Mouse (Mus musculus) embryonic facial prominence, embryonic 12.5 days (tissue): Measurements from ENCODE around the gene Ston2. TPM values are rescaled to one million over a fixed set of nuclear protein-coding genes. Genes with fewer than 3 reads are reported as not detected.

Experiments used
- ATAC-seq: fragments of 200-750 bp; cut with Nextera tagmentation; 2 replicates; pipeline ENCODE4 v1.8.0; 2017; ENCODE audit not compliant: insufficient number of reproducible peaks, insufficient read depth, low FRiP score, low TSS enrichment
- H3K27ac ChIP-seq: fragments of 300-500 bp; sonication (generic); 2 replicates; pipeline ENCODE4 v1.5.1; 2016; ENCODE audit warnings: mild to moderate bottlenecking
- H3K27me3 ChIP-seq: fragments of 300-500 bp; sonication (generic); 2 replicates; pipeline ENCODE4 v1.6.1; 2016; ENCODE audit warnings: mild to moderate bottlenecking, moderate library complexity
- H3K36me3 ChIP-seq: fragments of 300-500 bp; sonication (generic); 2 replicates; pipeline ENCODE4 v1.6.1; 2016; ENCODE audit warnings: mild to moderate bottlenecking
- H3K4me1 ChIP-seq: fragments of 300-500 bp; sonication (generic); 2 replicates; pipeline ENCODE4 v1.6.1; 2016
- H3K4me2 ChIP-seq: fragments of 300-500 bp; sonication (generic); replicated peaks from 2 replicates; pipeline ENCODE4 v1.6.1; 2016; ENCODE audit warnings: mild to moderate bottlenecking, moderate library complexity
- H3K4me3 ChIP-seq: fragments of 300-500 bp; sonication (generic); 2 replicates; pipeline ENCODE4 v1.5.1; 2016; ENCODE audit warnings: mild to moderate bottlenecking
- H3K9ac ChIP-seq: fragments of 300-500 bp; sonication (generic); 2 replicates; pipeline ENCODE4 v1.6.1; 2016; ENCODE audit warnings: mild to moderate bottlenecking, moderate library complexity
- H3K9me3 ChIP-seq: fragments of 300-500 bp; sonication (generic); 2 replicates; pipeline ENCODE4 v1.6.1; 2016; ENCODE audit warnings: mild to moderate bottlenecking, moderate library complexity
- WGBS: fragments of 180-500 bp; shearing (Covaris S2); methylation state at CpG from one replicate; pipeline ENCODE4 v1.1.7; 2016; 5-methylcytosine and 5-hydroxymethylcytosine counted together
- polyA plus RNA-seq: library from polyadenylated mRNA; unstranded; fragments of >200 nt; fragmentation: Nextera tagmentation; extraction: Ambion mirVana; gene quantifications from 2 replicates; pipeline ENCODE4 v1.2.1, GENCODE M21; 2016

Ston2 gene
- polyA plus RNA-seq, 1 experiment from 2014 or later, result 7.4 TPM

DNA sequence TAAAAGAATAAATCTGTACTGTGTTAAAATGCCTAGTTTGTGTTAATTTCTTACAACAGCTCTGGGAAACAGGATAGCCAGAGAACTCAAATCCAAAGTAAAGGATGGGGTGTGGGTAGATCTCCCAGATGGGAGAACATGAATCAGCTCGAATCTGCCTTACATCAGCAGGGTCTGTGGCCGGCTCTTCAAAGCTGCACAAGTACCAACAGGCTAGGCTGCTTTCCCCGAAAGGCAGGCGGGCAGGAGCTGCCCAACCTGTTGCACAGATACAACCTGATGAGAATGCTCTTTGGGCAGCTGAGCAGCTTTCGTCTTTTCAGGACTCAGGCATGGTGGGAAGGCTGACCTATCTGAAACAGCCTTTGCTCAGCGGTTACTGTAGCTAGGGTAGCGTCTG, 94.6 kb downstream of the Ston2 start:
- WGBS, result 77% methylated on average over 7 of the region's 7 CpGs
- no peak overlapping the region for H3K27ac ChIP-seq
- no peak for ATAC-seq

DNA sequence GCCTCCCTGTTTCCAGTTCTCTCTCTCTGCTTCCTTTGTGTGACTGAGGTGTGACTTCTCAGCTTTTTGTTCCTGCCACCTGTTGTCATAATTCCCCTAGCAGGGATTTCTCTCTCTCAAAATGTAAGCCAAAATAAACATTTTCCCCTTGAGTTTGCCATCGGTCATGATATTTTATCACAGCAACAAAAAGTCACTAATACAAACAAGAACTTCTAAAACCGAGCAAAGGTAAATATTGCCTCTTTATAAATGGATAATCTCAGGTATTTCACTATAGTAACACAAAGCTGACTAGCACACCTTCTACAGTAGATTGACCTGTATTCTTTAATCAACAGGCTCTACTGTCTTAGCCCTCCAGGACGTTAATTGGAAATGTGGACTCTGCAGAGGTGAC, 95.2 kb downstream of the Ston2 start:
- no peaks in the 10 kb centered on the region for H3K27me3 ChIP-seq
- no peak overlapping the region for H3K4me3 ChIP-seq
- ATAC-seq, result no peak
- no peak overlapping the region for H3K27ac ChIP-seq
- no peak overlapping the region for H3K9ac ChIP-seq
- H3K9me3 ChIP-seq, result no peaks in the 10 kb centered on the region
- 78% methylated on average over 3 of the region's 3 CpGs for whole genome bisulfite sequencing
- no peaks in the 10 kb centered on the region for H3K36me3 ChIP-seq
- H3K4me1 ChIP-seq, result no peaks in the 10 kb centered on the region
- no peak overlapping the region for H3K4me2 ChIP-seq

More for the DNA sequence above, 94.6 kb downstream of the Ston2 start:
- no peaks in the 10 kb centered on the region for H3K27me3 ChIP-seq
- H3K36me3 ChIP-seq, result no peaks in the 10 kb centered on the region
- H3K9me3 ChIP-seq, result no peaks in the 10 kb centered on the region
- H3K4me2 ChIP-seq, result no peak overlapping the region
- no peak overlapping the region for H3K4me3 ChIP-seq
- no peak overlapping the region for H3K9ac ChIP-seq
- H3K4me1 ChIP-seq, result no peaks in the 10 kb centered on the region

DNA sequence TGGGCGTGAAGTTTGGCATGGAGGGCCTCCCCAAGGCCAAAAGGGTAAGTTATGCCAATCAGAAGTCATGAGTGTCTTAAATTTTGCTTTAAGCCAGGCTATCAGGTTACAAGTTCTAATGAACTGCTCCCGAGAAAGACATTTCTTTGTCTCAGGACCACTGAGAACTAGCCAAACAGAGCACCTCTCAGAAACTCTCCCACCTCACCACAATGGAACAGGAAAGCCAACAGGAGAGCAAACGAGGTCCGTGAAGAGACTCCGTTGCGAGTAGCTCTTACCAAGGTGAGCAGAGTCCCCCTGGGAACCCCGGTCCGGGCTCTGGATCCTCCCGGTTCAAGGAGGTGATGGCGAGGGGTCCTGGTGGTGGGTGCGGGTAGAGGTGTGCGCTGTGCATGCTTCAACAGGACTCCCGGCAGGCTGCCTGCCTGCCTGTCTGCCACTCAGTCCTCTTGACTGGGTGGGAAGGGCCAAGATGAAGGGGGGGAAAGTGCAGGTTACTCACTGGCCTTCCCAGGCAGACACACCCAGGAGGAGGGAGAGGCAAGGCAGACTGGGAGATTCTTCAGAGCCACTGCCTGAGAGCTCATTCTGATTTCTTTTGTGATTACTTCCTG, 102.4 kb downstream of the Ston2 start:
- peak overlapping the region; percentile 28 for H3K4me3 ChIP-seq
- peak; percentile 64; the same call in 1 of the 2 replicates for ATAC-seq
- H3K4me2 ChIP-seq, result peak overlapping the region; percentile 43
- no peaks in the 10 kb centered on the region for H3K27me3 ChIP-seq
- H3K4me1 ChIP-seq, result peaks cover 29% of the 10 kb centered on the region
- peak overlapping the region; percentile 48 for H3K27ac ChIP-seq
- H3K9ac ChIP-seq, result 0 out of 2 replicates have a peak overlapping the region, but pooled peaks have one; percentile 20
- H3K36me3 ChIP-seq, result no peaks in the 10 kb centered on the region
- H3K9me3 ChIP-seq, result no peaks in the 10 kb centered on the region
- 2% methylated on average over 13 of the region's 13 CpGs for WGBS

DNA sequence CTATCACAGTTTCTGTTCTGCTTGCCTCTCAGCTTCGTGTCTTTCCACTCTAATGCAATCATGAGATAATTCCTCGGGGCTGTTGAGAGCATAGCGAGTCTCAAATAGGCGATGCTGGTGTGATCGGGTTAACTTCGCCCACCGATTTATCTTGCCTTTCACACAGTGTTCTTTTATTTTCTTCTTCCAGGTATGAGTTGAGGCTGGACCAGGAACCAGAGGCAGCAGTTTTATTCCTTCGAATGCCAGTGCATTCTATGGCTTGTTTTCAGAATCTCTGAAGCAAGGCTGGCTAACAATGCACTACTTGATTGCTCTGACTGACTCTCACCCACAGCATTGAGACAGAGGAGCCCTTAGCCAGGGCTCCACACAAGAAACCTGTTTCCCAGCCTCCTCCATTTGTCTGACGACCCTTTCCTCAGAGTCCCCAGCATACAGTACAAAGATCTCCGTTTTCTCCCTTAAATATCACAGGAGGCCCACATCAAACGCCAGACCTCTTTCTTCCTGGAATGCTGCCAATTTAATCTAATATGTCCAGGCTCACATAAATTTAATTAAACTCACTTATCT, 103.3 kb downstream of the Ston2 start:
- peak overlapping the region; percentile 12; the same call in 1 of the 2 replicates for H3K4me3 ChIP-seq
- no peaks in the 10 kb centered on the region for H3K36me3 ChIP-seq
- peaks cover 29% of the 10 kb centered on the region for H3K4me1 ChIP-seq
- H3K27ac ChIP-seq, result peak overlapping the region; percentile 55; the same call in 1 of the 2 replicates
- peak overlapping the region; percentile 43 for H3K4me2 ChIP-seq
- ATAC-seq, result 0 out of 2 replicates have a peak, but pooled peaks have one; percentile 19
- no peaks in the 10 kb centered on the region for H3K9me3 ChIP-seq
- no peaks in the 10 kb centered on the region for H3K27me3 ChIP-seq
- 18% methylated on average over 11 of the region's 11 CpGs for WGBS
- H3K9ac ChIP-seq, result no peak overlapping the region

DNA sequence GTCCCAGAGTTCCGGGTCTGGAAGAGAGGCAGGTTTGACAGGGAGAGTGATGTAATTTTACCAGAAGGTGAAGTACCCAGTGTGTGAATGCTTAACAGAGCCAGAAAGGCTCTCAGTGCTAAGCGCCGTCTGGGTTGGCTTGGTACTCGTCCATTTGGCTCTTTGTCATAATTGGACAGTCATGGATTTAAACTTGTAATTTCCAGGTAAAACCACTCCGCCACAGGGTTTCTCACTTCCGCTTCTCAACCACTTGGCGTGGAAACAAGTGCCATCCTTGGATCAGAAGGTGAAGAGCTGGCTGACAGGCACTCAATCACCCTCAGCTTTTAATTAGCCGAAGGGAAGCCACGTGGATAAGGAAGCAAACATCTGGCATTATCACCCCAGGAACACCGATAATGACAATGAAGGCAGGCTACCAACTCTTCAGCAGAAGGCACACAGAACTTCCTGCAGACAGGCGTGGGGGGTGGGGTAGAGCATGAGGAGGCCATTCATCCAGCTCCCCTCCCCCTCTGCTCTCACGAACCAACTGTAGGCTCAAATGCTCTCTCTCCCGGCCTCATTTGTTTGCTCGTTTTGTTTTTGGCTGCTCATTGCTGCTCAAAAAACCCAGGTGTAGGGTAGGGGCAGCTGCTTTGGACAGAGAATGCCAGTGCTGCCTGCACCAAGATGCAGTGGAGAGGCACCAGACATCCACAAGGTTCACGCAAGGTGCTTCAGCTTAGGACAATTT, 103.9 kb downstream of the Ston2 start:
- peak overlapping the region; percentile 12; the same call in 1 of the 2 replicates for H3K4me3 ChIP-seq
- peaks cover 34% of the 10 kb centered on the region for H3K4me1 ChIP-seq

DNA sequence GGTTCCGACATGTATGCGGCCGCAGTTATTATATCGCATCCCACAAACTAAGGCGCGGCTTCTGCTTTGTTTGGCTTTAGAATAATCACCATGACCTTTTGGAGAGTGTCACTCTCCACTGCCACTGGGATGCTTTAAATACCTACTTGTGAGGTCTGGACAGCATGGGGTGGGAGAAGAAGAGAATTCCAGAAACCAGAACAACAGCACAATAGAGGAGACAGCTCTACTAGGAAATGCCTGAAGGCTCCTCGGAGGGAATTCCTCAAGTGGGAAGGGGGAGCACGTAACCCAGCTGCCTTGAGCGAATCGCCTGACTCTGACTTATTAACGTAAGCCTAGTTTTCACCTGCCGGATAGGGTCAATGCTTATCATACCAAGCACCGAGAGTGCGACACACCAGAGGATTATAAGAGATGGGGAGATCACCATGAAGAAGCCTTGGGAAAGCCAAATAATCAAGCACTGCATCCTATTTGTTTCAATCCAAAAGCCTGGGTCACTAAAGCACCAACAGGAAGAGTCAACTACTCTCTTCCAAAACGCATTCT, 104.6 kb downstream of the Ston2 start:
- H3K4me1 ChIP-seq, result peaks cover 35% of the 10 kb centered on the region
- no peaks in the 10 kb centered on the region for H3K36me3 ChIP-seq
- H3K27ac ChIP-seq, result no peak overlapping the region
- no peaks in the 10 kb centered on the region for H3K27me3 ChIP-seq
- 33% methylated on average over 15 of the region's 15 CpGs for WGBS
- peak overlapping the region; percentile 43 for H3K4me2 ChIP-seq
- no peak overlapping the region for H3K9ac ChIP-seq
- ATAC-seq, result no peak
- no peaks in the 10 kb centered on the region for H3K9me3 ChIP-seq
- peak overlapping the region; percentile 12; the same call in 1 of the 2 replicates for H3K4me3 ChIP-seq

More for the DNA sequence above, 103.9 kb downstream of the Ston2 start:
- Histone ChIP-seq H3K4me2 (peak overlapping the region; percentile 43), H3K36me3 (no peaks in the 10 kb centered on the region), H3K27me3 (no peaks in the 10 kb centered on the region), H3K9me3 (no peaks in the 10 kb centered on the region), H3K27ac (peak overlapping the region; percentile 55; the same call in 1 of the 2 replicates), H3K9ac (no peak overlapping the region)
- peak; percentile 23; the same call in 1 of the 2 replicates for ATAC-seq
- WGBS, result 19% methylated on average over 15 of the region's 15 CpGs

DNA sequence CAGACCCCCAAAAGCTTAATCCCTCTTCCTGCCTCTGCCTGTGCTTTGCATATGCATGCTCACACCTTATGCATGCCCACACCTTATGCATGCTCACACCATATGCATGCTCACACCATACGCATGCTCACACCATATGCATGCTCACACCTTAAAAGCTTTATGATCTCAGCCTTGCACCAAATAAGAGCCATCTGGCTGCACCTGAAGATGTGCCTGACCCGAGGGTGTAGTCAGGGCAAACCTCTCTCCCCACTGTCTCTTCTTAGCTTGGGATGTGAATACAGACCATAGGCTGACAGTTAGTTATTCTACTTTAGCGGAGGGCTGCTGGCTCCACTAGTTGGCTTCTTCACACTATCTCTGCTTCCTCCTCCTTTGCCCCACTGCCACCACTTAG, 105.1 kb downstream of the Ston2 start:
- Histone ChIP-seq H3K9me3 (no peaks in the 10 kb centered on the region), H3K9ac (no peak overlapping the region), H3K27me3 (no peaks in the 10 kb centered on the region), H3K4me3 (peak overlapping the region; percentile 11; the same call in 1 of the 2 replicates), H3K4me2 (peak overlapping the region; percentile 43), H3K27ac (0 out of 2 replicates have a peak overlapping the region, but pooled peaks have one; percentile 30), H3K36me3 (no peaks in the 10 kb centered on the region), H3K4me1 (peaks cover 35% of the 10 kb centered on the region)
- no peak for ATAC-seq
- 72% methylated on average over 3 of the region's 3 CpGs for WGBS

DNA sequence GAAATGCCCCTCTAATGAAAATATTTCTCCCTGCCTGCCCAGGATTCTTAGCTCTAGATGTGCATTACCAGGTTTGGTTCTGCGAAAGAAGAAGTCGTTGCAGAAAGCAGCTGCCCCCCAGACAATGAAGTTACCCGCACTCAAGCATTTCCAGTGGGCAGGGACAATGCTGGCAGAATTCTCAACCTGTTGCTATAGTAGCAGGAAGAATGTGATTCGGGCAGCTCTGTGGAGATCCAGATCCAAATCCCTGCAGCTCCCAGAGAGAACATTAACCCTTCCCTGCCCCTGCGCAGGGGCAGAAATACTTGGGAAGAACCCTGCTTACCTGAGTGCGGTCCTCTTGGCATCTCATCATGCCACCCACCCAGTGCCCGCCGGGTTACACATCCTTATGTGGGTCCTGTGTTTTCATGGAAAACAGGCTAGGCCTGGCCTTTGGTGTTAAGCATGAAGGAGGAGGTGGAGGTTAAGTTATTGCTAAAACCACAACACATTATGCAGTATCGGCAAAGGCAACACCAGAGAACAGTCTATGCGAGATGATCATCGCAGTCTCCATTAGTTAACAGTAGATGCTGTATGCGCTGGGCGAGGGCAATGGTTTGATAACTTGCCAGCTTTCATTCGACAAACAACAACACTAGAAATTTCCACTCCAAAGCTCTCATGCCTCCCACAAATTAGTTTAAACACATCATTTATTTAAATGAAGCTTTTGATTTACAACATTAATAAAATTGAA, 108.7 kb downstream of the Ston2 start:
- Histone ChIP-seq H3K9me3 (no peaks in the 10 kb centered on the region), H3K27me3 (no peaks in the 10 kb centered on the region), H3K36me3 (no peaks in the 10 kb centered on the region), H3K9ac (no peak overlapping the region), H3K4me1 (peaks cover 21% of the 10 kb centered on the region), H3K4me3 (no peak overlapping the region), H3K4me2 (no peak overlapping the region), H3K27ac (no peak overlapping the region)
- ATAC-seq, result no peak
- 58% methylated on average over 14 of the region's 14 CpGs for WGBS

DNA sequence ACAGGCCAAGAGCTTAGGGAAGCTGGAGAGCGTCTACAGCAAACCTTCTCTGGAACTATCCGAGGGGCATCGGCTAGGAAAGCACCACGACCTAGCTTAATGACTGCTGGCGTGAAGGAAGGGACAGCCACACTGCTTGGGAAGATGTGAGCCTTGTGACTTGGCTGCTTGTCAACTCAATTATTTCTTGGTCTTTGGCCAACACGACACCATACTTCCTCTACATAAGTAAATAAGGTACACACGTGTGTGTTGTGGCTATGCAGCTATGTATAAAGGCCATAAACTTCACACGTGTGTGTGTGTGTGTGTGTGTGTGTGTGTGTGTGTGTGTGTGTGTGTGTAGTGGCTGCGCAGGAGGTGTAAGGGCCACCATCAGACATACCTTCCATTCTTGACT, 112.2 kb downstream of the Ston2 start:
- Histone ChIP-seq H3K9ac (no peak overlapping the region), H3K27ac (no peak overlapping the region), H3K9me3 (no peaks in the 10 kb centered on the region), H3K27me3 (no peaks in the 10 kb centered on the region), H3K4me3 (no peak overlapping the region), H3K36me3 (no peaks in the 10 kb centered on the region), H3K4me1 (peaks cover 6% of the 10 kb centered on the region), H3K4me2 (no peak overlapping the region)
- 87% methylated on average over 9 of the region's 9 CpGs for WGBS
- no peak for ATAC-seq

DNA sequence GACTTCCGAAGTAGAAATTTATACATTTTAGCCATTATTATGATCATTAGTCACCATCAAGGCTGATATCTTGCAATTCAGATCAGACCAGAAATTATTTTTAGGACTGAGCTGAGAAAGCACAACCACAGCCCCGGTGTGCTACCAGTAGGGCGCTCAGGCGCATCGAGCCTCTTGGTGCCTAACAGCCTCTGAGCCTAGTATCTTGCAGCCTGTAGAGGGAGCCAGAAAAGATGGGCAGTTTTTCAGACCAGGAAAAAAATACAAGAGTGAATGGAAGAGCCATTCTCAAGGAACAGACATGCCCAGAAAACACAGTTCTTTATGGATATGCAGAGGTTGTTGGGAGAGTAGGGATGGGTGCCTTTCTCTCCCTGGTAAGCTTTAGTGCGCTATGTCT, 115.0 kb downstream of the Ston2 start:
- Histone ChIP-seq H3K4me1 (0 out of 2 replicates have a peak, but pooled peaks cover 3% of the 10 kb centered on the region), H3K36me3 (no peaks in the 10 kb centered on the region), H3K9ac (no peak overlapping the region), H3K27ac (no peak overlapping the region), H3K4me3 (no peak overlapping the region), H3K27me3 (no peaks in the 10 kb centered on the region), H3K4me2 (no peak overlapping the region), H3K9me3 (no peaks in the 10 kb centered on the region)
- no peak for ATAC-seq
- 86% methylated on average over 6 of the region's 6 CpGs for WGBS

DNA sequence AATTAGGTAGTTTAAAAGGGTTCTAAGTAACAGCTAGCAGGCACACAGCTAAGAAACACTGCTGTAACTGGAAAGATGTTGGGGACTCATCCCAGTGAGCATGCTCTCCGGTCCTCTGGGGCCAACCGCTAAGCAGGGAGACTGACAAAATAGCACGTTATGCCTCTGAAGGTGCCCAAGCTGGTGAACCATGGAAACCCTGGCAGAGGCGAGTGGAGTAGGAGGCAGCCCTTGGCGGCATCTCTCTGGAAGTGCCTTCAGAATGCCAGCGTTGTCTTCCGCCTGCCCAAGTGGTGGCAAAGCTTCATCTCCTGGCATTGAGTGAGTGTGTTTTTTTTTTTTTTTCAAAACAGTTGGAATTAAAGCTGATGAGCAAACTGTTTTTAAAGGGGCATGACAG, 115.7 kb downstream of the Ston2 start:
- Histone ChIP-seq H3K4me1 (0 out of 2 replicates have a peak, but pooled peaks cover 3% of the 10 kb centered on the region), H3K4me3 (no peak overlapping the region), H3K9me3 (no peaks in the 10 kb centered on the region), H3K9ac (no peak overlapping the region), H3K36me3 (no peaks in the 10 kb centered on the region), H3K27me3 (no peaks in the 10 kb centered on the region), H3K4me2 (no peak overlapping the region), H3K27ac (no peak overlapping the region)
- 90% methylated on average over 7 of the region's 7 CpGs for WGBS
- no peak for ATAC-seq
